Mouse (Mus musculus) adrenal gland, adult 2 months (tissue): Measurements from ENCODE around the gene Prickle4. TPM values are rescaled to one million over a fixed set of nuclear protein-coding genes. Genes with fewer than 3 reads are reported as not detected.
"Not testable (repeated sequence)": the region's sequence is repeated elsewhere in the genome, so short reads cannot be mapped to it uniquely, and the experiment has no call there.

Source experiments
- DNase-seq: peaks from one replicate; pipeline ENCODE4 v3.0.0; 2021
- polyA plus RNA-seq: library from polyadenylated mRNA; depleted of rRNA; stranded (reverse); fragments of >200 nt; gene quantifications from 2 replicates; pipeline ENCODE4 v1.2.3, GENCODE M21; 2012; rRNA removed
- total RNA-seq, 2 experiments: library from RNA; stranded (reverse); gene quantifications; 2 replicates each; pipeline ENCODE4 v1.2.3; 2021

Prickle4 gene
- total and polyA plus RNA-seq, 3 experiments: 3.5 to 13.7 (median 3.7) TPM

DNA sequence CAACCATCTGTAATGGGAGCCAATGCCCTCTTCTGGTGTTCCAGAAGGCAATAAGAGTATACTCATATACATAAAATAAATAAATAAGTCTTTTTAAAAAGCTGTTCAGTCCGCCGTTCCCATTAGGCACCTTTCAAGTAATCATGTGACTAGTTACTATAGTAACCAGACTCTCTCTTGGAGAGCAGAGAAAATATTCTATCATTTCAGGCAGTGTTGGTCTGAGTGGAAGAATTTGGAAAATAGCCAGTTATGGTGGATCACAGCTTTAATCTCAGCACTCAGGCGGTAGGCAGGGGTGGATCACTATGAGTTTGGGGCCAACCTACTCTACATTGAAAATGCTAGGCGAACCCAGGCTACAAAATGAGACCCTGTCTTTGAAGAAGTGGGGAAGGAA, 25.4 kb downstream of the Prickle4 start:
- DNase-seq: no peak

DNA sequence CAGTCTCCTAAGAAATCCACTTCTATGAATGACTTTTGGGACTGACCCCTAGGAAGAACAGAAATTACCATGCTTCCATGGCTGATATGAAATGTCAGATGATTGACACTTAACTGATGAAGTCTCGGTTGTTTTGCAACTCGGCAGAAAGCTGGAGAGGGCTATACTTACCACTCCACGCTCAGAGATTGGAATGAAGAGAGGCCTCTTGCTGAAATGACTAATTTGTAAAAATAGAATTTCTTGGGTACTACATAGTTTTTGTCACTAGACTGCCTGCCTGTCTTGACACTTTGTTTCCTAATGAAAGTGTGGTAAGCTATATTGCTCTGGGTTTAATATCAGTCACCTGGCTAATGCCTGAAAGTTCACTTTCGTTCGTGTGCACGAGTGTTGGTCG, 30.1 kb downstream of the Prickle4 start:
- DNase-seq: no peak

- no peak for DNase-seq
These were observed 31.4 kb downstream of the Prickle4 start for GRCm38 (mm10) chr17:47663009-47663713.

DNA sequence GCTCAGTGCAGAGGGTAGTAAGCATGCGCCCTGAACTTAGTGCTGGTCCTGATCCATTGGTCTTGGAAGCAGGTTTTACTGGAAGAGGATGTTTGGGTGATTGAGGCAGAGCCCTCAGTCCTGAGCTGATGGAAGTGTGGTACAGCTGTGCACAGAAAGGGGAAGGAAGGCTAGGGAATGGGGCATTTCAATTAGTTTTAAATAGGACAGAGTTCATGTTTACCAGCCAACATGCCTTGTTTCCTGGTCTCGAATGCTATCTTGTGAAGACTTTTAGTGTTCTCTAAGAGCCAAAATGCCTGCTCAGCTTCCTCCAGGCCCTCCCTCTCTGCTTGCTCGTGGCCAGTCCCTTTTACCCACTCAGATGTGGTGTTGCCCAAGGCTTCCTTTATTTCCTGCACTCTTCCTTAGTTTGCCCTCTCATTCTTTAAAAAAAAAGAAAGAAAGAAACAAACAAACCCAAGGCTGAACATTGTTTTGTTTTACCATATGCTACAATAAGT, 35.7 kb downstream of the Prickle4 start:
- no peak for DNase-seq

- DNase-seq: no peak
These were observed 36.6 kb downstream of the Prickle4 start for GRCm38 (mm10) chr17:47657901-47658300.

- no peak for DNase-seq
These were observed 38.8 kb downstream of the Prickle4 start for GRCm38 (mm10) chr17:47655697-47656096.

- not testable (repeated sequence) for DNase-seq
These were observed 40.2 kb downstream of the Prickle4 start for GRCm38 (mm10) chr17:47654346-47654745.

DNA sequence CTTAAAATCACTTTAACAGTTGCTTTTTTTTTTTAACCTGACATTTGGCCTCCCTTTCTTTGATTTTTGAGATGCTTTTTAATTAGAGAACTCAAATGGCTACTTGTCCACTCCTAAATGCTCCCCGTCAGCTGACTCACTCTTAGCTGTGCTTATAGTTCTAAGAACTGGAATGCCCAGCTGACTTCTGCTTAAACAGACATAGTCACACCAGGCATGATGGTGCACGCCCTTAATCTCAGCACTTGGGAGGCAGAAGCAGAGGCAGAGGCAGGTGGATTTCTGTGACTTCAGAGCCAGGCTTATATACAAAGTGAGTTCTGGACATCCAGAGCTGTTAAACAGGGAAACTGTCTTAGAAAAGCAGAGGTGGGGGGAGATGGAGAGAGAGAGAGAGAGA, 42.6 kb downstream of the Prickle4 start:
- DNase-seq: no peak

DNA sequence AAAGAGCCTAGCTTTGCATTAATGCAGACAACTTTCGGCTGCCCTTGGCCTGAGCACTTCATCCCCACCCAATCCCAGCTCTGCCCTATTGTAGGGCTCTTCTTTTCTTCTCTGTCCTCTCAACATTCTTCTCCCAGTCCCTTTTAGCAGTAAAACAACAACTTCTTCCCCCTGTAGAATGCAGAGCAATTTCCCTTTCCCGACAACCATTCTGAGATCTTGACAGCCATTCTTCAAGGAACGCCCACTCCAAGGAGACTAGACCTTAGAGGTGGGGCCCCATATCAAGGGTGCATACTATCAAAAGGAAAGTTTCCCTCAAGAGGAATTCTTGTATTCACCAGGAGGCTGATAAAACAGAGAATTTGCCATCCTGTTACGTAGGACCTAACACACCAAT, 45.6 kb downstream of the Prickle4 start:
- no peak for DNase-seq

- peak; percentile 46 for DNase-seq
These were observed 47.9 kb downstream of the Prickle4 start for GRCm38 (mm10) chr17:47646683-47647082.

DNA sequence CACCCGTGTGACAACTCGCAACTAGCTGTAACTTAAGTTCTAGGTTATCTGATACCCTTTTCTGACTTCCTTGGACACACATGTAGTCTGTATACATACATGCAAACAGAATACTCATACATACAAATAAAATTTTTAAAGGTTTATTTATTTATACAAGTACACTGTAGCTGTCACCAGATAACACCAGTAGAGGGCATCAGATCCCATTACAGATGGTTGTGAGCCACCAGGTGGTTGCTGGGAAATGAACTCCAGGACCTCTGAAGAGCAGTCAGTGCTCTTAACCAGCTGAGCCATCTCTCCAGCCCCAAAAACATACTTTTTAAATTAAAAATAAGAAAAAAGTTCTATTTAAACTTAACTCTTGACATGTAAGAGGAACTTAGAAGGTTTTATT, 51.5 kb downstream of the Prickle4 start:
- no peak for DNase-seq

Other genes starting within 250 kb of the Prickle4 start
- gene Taf8, start 192.4 kb downstream of the Prickle4 start, total RNA-seq: 10 to 100 TPM; 19.5 to 19.8 TPM
- gene Taf8, start 192.4 kb downstream of the Prickle4 start, polyA plus RNA-seq: 12.5 and 15.6 TPM in 2 replicates
- gene Ccnd3, start 189.7 kb downstream of the Prickle4 start, total RNA-seq: 100 to 1,000 TPM; 326 to 471 TPM
- 1,307 and 1,375 TPM in 2 replicates for gene Ccnd3, start 189.7 kb downstream of the Prickle4 start, polyA plus RNA-seq
- 10 to 100 TPM; 17.6 to 22.5 TPM for gene Bysl, start 83.2 kb downstream of the Prickle4 start, total RNA-seq
- 9.4 and 11.7 TPM in 2 replicates for gene Bysl, start 83.2 kb downstream of the Prickle4 start, polyA plus RNA-seq
- 10 to 100 TPM; 32.9 to 40.6 TPM for gene Med20, start 83.2 kb downstream of the Prickle4 start, total RNA-seq
- 15.2 and 17.4 TPM in 2 replicates for gene Med20, start 83.2 kb downstream of the Prickle4 start, polyA plus RNA-seq
- gene Gm20517, start 83.1 kb downstream of the Prickle4 start, total RNA-seq: 1 to 10 TPM; 2.1 to 2.8 TPM
- gene Gm20517, start 83.1 kb downstream of the Prickle4 start, polyA plus RNA-seq: 1.8 and 3.1 TPM in 2 replicates
- 1 to 10 TPM; 4.6 to 4.8 TPM for gene Usp49, start 64.0 kb downstream of the Prickle4 start, total RNA-seq
- gene Usp49, start 64.0 kb downstream of the Prickle4 start, polyA plus RNA-seq: 5.4 and 6.6 TPM in 2 replicates
- gene Tomm6, start 6.3 kb downstream of the Prickle4 start, total RNA-seq: 100 to 1,000 TPM; 223 to 242 TPM
- gene Tomm6, start 6.3 kb downstream of the Prickle4 start, polyA plus RNA-seq: 81.0 and 81.3 TPM in 2 replicates
- 1 to 10 TPM; 2.6 to 6.9 TPM for gene Frs3, start 5.7 kb downstream of the Prickle4 start, total RNA-seq
- gene Frs3, start 5.7 kb downstream of the Prickle4 start, polyA plus RNA-seq: 18.6 and 21.6 TPM in 2 replicates
- gene Gm21981, start 281 bp downstream of the Prickle4 start, total RNA-seq: under 1 TPM; 0.43 to 0.86 TPM
- gene Gm21981, start 281 bp downstream of the Prickle4 start, polyA plus RNA-seq: 0.44 and 1.1 TPM in 2 replicates
- not detected for gene Pgc, start 32.1 kb upstream of the Prickle4 start, total RNA-seq
- 1.6 and 27.4 TPM in 2 replicates for gene Pgc, start 32.1 kb upstream of the Prickle4 start, polyA plus RNA-seq
- 10 to 100 TPM; 14.7 to 24.5 TPM for gene Tfeb, start 42.3 kb upstream of the Prickle4 start, total RNA-seq
- 65.7 and 100.0 TPM in 2 replicates for gene Tfeb, start 42.3 kb upstream of the Prickle4 start, polyA plus RNA-seq
- 1 to 10 TPM; 1.2 to 2.1 TPM for gene Mdfi, start 140.0 kb upstream of the Prickle4 start, total RNA-seq
- gene Mdfi, start 140.0 kb upstream of the Prickle4 start, polyA plus RNA-seq: 15.8 and 24.2 TPM in 2 replicates
- 10 to 100 TPM; 21.8 to 25.3 TPM for gene Foxp4, start 229.9 kb upstream of the Prickle4 start, total RNA-seq
- gene Foxp4, start 229.9 kb upstream of the Prickle4 start, polyA plus RNA-seq: 61.2 and 76.5 TPM in 2 replicates